Mouse (Mus musculus) layer of hippocampus, adult 2 months (tissue): ENCODE data around the gene 4930402F06Rik. TPM values are rescaled to one million over a fixed set of nuclear protein-coding genes. Genes with fewer than 3 reads are reported as not detected.

Experiments used
- DNase-seq, 2 experiments: peaks; one replicate each; pipeline ENCODE4 v3.0.0; 2022; ENCODE audit warnings: low spot score in 2 of 2
- H3K27ac ChIP-seq: fragments of 200-600 bp; 2 replicates; pipeline ENCODE4 v1.8.1; 2022
- H3K4me3 ChIP-seq: fragments of 200-600 bp; 2 replicates; pipeline ENCODE4 v1.8.1; 2022; ENCODE audit warnings: mild to moderate bottlenecking
- CTCF ChIP-seq: fragments of 200-600 bp; conservative IDR thresholded peaks from 2 replicates; pipeline ENCODE4 v1.8.1; 2022; ENCODE audit warnings: antibody characterized with exemption, mild to moderate bottlenecking, moderate library complexity
- total RNA-seq, 2 experiments: library from RNA; stranded (reverse); gene quantifications; 2 replicates each; pipeline ENCODE4 v1.2.3; 2021

4930402F06Rik gene
- total RNA-seq, 2 experiments from 2014 or later, result not detected

- DNase-seq, result no peak
- TF ChIP-seq CTCF, result no peak
- Histone ChIP-seq H3K27ac (no peak overlapping the region), H3K4me3 (no peak overlapping the region)
Observed at GRCm38 (mm10) chr2:35326931-35327330, 70.0 kb downstream of the 4930402F06Rik start.

GRCm38 (mm10) chr2:35325930-35326329, 71.0 kb downstream of the 4930402F06Rik start:
- no peak for TF ChIP-seq CTCF
- no peak for DNase-seq
- Histone ChIP-seq H3K27ac (no peak overlapping the region), H3K4me3 (no peak overlapping the region)

Other genes with a start within 250 kb of the 4930402F06Rik start
- gene Rab14, start 196.1 kb downstream of the 4930402F06Rik start, total RNA-seq, result 100 to 1,000 TPM; 234 to 238 TPM
- gene Gsn, start 140.8 kb downstream of the 4930402F06Rik start, total RNA-seq, result 10 to 100 TPM; 46.5 to 49.1 TPM
- 1 to 10 TPM; 6.0 to 7.9 TPM for gene Stom, start 60.2 kb downstream of the 4930402F06Rik start, total RNA-seq
- gene 4930568D16Rik, start 29.4 kb downstream of the 4930402F06Rik start, total RNA-seq, result not detected
- gene Ggta1, start 66.1 kb upstream of the 4930402F06Rik start, total RNA-seq, result 1 to 10 TPM; 1.8 to 2.3 TPM
- 100 to 1,000 TPM in 1 of 2 experiments, 10 to 100 TPM in 1; 96.3 to 103 TPM for gene Dab2ip, start 161.1 kb upstream of the 4930402F06Rik start, total RNA-seq